Mouse (Mus musculus): ENCODE results near the gene Mettl16. TPM values are rescaled to one million over a fixed set of nuclear protein-coding genes. Genes with fewer than 3 reads are reported as not detected.

Gene Mettl16
- total and polyA plus RNA-seq, 3 experiments, result 22.9 to 36.1 (median 29.4) TPM

DNA sequence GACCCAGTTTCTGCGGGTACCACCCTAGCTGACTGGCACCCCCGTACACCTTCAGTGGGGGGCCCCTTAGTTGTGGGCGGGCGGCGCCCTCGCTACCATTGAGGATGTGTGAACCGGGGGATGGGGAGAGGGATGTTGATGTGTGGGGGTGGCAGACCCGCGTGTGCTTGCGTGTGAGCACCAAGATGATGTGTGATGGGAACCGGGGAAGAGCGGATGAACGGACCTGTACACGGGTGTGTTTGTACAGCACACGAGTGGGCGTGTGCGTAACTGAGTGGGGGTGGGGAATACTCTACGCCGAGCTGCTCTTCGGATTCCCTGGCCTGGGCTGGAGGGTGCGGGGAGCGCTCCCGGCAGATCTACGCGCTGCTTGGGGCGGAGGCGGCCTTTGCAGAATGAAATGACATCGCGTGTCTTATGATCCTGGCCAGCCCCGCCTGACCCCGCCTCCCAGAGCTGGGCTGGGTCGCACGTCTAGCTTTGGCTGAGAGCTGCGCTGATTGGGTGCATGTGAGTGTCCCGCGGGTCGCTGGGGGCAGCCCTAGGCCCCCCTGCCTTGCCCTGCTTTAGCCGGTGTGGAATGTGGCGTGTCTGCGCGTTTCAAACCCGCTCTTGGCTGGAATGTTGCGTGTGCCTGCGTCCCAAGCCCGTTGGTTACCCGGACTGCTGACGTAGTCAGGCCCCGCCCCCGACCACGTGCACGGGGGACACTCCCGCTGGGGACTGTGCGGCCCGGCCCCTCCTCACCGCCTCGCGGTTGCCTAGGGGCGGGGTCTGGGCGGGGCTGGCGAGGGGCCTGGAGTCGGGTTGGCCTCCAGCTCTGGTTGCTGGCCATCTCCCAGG lies 61.2 kb downstream of the Mettl16 start:
- peaks cover 53% of the 10 kb centered on the region for H3K36me3 ChIP-seq (replicated peaks)
- peaks cover 79% of the 10 kb centered on the region for H3K4me1 ChIP-seq (ENCODE audit: insufficient read depth, low read depth, low read length)
- ATAC-seq (ENCODE audit: extremely low read depth, insufficient number of reproducible peaks, low FRiP score, poor library complexity, severe bottlenecking) (peak; percentile 57), DNase-seq (ENCODE audit: low spot score) (peak; percentile 88)
- no peaks in the 10 kb centered on the region for H3K27me3 ChIP-seq (ENCODE audit: insufficient read depth, low read length)
- H3K9me3 ChIP-seq (replicated peaks), result no peaks in the 10 kb centered on the region
- TF ChIP-seq GATA2 (IDR thresholded peaks at IDR 0.05; ENCODE audit: borderline replicate concordance, low read depth, low read length) (no peak), POLR2AphosphoS5 (IDR thresholded peaks at IDR 0.05; ENCODE audit: insufficient replicate concordance, low read depth, low read length) (peak; percentile 81; the same call in 1 of the 2 replicates), GATA1 (IDR thresholded peaks at IDR 0.05; ENCODE audit: borderline replicate concordance, low read length) (no peak), TAL1 (conservative IDR thresholded peaks at IDR 0.05; ENCODE audit: low read depth, low read length) (no peak), CTCF (IDR thresholded peaks at IDR 0.05; ENCODE audit: low read depth, low read length) (no peak)
- H3K4me3 ChIP-seq (ENCODE audit: low read depth, low read length), result peak overlapping the region; percentile 93

DNA sequence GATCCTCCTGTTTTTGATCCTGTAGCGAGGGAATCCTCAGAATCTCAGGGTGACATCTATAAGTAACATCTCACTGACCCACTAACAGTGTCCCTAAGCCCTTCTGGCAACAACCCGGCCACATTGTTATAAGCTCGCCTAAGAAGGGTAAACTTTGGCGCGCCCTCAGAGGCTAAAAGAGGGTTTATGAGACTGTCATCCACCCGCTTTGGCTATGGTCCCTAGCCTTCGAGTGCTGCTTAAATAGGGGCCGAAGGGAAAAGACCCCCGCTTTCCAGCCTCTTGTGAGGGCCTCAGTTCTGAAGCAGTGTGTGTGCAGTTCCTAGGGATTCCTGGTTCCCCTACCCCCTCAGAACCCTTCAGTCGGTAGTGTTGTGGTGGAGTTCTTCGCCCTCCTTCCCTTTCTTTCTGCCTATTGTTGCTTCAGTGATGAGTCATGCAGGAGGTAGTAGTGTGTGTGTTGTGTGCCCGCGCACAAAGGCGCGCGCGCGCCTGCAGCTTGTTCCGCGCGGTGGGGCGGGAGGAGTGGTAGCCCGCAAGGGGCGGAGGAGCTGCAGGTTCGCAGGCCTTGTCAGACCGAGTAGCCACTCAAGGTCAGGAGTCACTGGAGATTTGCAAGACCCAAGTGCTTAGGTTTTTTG lies 62.0 kb downstream of the Mettl16 start:
- H3K9me3 ChIP-seq (replicated peaks), result no peaks in the 10 kb centered on the region
- DNase-seq (ENCODE audit: low spot score) (peak; percentile 64), ATAC-seq (ENCODE audit: extremely low read depth, insufficient number of reproducible peaks, low FRiP score, poor library complexity, severe bottlenecking) (no peak)
- peaks cover 81% of the 10 kb centered on the region for H3K4me1 ChIP-seq (ENCODE audit: insufficient read depth, low read depth, low read length)
- H3K27me3 ChIP-seq (ENCODE audit: insufficient read depth, low read length), result no peaks in the 10 kb centered on the region
- TF ChIP-seq POLR2AphosphoS5 (IDR thresholded peaks at IDR 0.05; ENCODE audit: insufficient replicate concordance, low read depth, low read length), result no peak
- TF ChIP-seq GATA1 (IDR thresholded peaks at IDR 0.05; ENCODE audit: borderline replicate concordance, low read length), result no peak
- TF ChIP-seq TAL1 (conservative IDR thresholded peaks at IDR 0.05; ENCODE audit: low read depth, low read length), result no peak
- TF ChIP-seq CTCF (IDR thresholded peaks at IDR 0.05; ENCODE audit: low read depth, low read length), result no peak
- TF ChIP-seq GATA2 (IDR thresholded peaks at IDR 0.05; ENCODE audit: borderline replicate concordance, low read depth, low read length), result no peak
- H3K36me3 ChIP-seq (replicated peaks), result peaks cover 56% of the 10 kb centered on the region
- peak overlapping the region; percentile 93 for H3K4me3 ChIP-seq (ENCODE audit: low read depth, low read length)

DNA sequence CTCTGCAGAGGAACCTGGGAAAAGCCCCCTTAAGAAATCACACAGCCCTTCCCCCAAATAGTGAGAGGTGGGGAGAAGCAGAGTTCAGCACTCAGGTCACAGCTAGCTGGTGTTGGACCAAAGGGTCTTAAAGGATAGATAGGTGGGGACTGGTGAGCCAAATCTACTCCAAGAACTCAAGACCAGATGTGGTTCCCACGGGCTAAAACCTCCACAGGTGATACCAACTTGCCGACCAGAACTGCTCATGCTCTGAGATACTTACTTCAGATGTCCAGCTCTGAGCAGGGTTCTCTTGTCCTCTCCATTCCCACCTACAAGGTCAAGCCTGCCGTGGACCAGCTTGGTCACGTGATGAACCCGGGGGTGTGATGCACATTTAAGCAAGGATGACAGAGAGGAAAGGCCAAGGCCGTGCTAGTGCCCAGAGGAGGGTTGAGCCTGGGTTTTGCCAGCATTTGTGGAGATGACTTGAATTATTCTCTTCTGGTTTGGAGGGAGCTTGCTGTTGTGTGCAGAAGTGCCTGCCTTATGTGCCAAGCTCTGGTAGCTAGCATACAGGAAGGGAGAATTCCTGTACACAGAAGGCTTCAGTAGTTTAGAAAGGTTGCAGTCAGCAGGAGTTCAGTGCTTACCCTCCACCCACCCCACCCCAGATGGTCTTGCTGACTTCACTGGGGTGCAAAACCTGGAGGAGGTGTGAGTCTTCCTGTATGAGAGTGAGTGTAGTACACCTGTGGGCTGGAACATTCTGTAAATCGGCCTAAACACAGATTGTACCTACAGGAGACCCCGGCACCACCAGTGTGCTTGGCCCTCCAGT lies 63.1 kb downstream of the Mettl16 start:
- TF ChIP-seq TAL1 (conservative IDR thresholded peaks at IDR 0.05; ENCODE audit: low read depth, low read length), result no peak
- TF ChIP-seq POLR2AphosphoS5 (IDR thresholded peaks at IDR 0.05; ENCODE audit: insufficient replicate concordance, low read depth, low read length), result no peak
- no peak for TF ChIP-seq CTCF (IDR thresholded peaks at IDR 0.05; ENCODE audit: low read depth, low read length)
- TF ChIP-seq GATA1 (IDR thresholded peaks at IDR 0.05; ENCODE audit: borderline replicate concordance, low read length), result no peak
- TF ChIP-seq GATA2 (IDR thresholded peaks at IDR 0.05; ENCODE audit: borderline replicate concordance, low read depth, low read length), result no peak
- ATAC-seq (ENCODE audit: extremely low read depth, insufficient number of reproducible peaks, low FRiP score, poor library complexity, severe bottlenecking) (no peak), DNase-seq (ENCODE audit: low spot score) (no peak)
- Histone ChIP-seq H3K36me3 (replicated peaks) (peaks cover 46% of the 10 kb centered on the region), H3K4me3 (ENCODE audit: low read depth, low read length) (peak overlapping the region; percentile 93; the same call in 1 of the 2 replicates), H3K4me1 (ENCODE audit: insufficient read depth, low read depth, low read length) (peaks cover 74% of the 10 kb centered on the region), H3K9me3 (replicated peaks) (no peaks in the 10 kb centered on the region), H3K27me3 (ENCODE audit: insufficient read depth, low read length) (no peaks in the 10 kb centered on the region)

DNA sequence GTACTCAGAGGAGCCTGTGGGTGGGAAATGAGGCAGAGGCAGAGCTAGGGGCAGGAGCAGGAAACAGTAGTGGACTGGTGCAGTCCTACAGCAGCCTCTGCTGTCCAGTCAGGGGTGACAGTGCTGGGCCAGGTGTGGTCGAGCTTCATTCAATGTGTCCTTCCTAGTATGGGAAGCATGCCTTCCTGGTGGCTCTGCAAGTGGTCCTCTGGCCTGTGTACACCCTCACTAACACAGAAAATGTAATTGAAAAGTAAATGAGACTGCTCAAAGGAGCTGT lies 63.7 kb downstream of the Mettl16 start:
- Histone ChIP-seq H3K27me3 (ENCODE audit: insufficient read depth, low read length) (no peaks in the 10 kb centered on the region), H3K9me3 (replicated peaks) (no peaks in the 10 kb centered on the region), H3K36me3 (replicated peaks) (peaks cover 44% of the 10 kb centered on the region), H3K4me3 (ENCODE audit: low read depth, low read length) (no peak overlapping the region; the same call in 1 of the 2 replicates), H3K4me1 (ENCODE audit: insufficient read depth, low read depth, low read length) (peaks cover 74% of the 10 kb centered on the region)
- no peak for DNase-seq (ENCODE audit: low spot score)
- TF ChIP-seq POLR2AphosphoS5 (IDR thresholded peaks at IDR 0.05; ENCODE audit: insufficient replicate concordance, low read depth, low read length), result no peak
- TF ChIP-seq GATA1 (IDR thresholded peaks at IDR 0.05; ENCODE audit: borderline replicate concordance, low read length), result no peak
- no peak for TF ChIP-seq CTCF (IDR thresholded peaks at IDR 0.05; ENCODE audit: low read depth, low read length)
- TF ChIP-seq GATA2 (IDR thresholded peaks at IDR 0.05; ENCODE audit: borderline replicate concordance, low read depth, low read length), result no peak
- TF ChIP-seq TAL1 (conservative IDR thresholded peaks at IDR 0.05; ENCODE audit: low read depth, low read length), result no peak
- ATAC-seq (ENCODE audit: extremely low read depth, insufficient number of reproducible peaks, low FRiP score, poor library complexity, severe bottlenecking), result no peak

DNA sequence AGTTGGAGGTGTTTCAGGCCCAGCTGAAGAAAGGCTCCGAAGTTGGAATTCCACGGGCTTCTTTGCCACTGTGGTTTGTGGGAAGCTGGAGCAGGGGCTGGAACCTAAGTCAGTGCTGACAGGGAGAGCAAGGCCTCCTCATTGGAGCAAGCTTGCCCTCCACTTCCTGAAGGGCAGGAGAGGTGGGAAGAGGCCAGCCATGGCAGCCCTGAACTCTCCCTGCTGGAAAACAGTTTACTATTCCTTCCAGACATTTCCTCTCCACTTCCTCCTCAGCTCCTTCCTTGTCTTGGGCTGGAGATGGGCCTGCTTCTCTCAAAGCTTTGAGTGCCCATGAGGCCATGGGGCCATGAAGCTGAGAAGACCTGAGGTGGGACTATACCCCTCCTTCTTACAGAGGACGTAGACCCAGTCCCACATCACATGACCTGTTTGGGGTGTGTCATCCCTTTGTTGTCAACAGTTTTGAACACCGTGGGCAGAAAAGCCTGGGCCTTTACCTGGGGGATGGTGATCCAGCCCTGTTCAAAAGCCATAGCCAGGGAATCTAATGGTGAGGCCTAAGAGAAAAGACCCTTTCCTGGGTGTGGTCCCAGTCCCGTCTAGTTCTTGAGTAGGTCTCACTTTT lies 64.1 kb downstream of the Mettl16 start:
- DNase-seq (ENCODE audit: low spot score), result no peak
- TF ChIP-seq POLR2AphosphoS5 (IDR thresholded peaks at IDR 0.05; ENCODE audit: insufficient replicate concordance, low read depth, low read length) (no peak), TAL1 (conservative IDR thresholded peaks at IDR 0.05; ENCODE audit: low read depth, low read length) (no peak), GATA1 (IDR thresholded peaks at IDR 0.05; ENCODE audit: borderline replicate concordance, low read length) (no peak), GATA2 (IDR thresholded peaks at IDR 0.05; ENCODE audit: borderline replicate concordance, low read depth, low read length) (no peak), CTCF (IDR thresholded peaks at IDR 0.05; ENCODE audit: low read depth, low read length) (no peak)
- peaks cover 49% of the 10 kb centered on the region for H3K36me3 ChIP-seq (replicated peaks)

More for the DNA sequence above, 64.1 kb downstream of the Mettl16 start:
- Histone ChIP-seq H3K9me3 (replicated peaks) (no peaks in the 10 kb centered on the region), H3K27me3 (ENCODE audit: insufficient read depth, low read length) (no peaks in the 10 kb centered on the region), H3K4me3 (ENCODE audit: low read depth, low read length) (no peak overlapping the region; the same call in 1 of the 2 replicates), H3K4me1 (ENCODE audit: insufficient read depth, low read depth, low read length) (peaks cover 74% of the 10 kb centered on the region)
- no peak for ATAC-seq (ENCODE audit: extremely low read depth, insufficient number of reproducible peaks, low FRiP score, poor library complexity, severe bottlenecking)
